Mouse (Mus musculus): ENCODE measurements at regions not wholly inside any gene's neighbourhood (a gene's known extent, or its start where the extent isn't known, plus 50 kb on each side); places are given as distances from the start of the nearest gene placed in this dataset.

- no peak for ATAC-seq (ENCODE audit: insufficient number of reproducible peaks, low FRiP score, low TSS enrichment, low read depth)
- Histone ChIP-seq H3K27me3 (ENCODE audit: control insufficient read depth, insufficient read depth, low read length) (no peaks in the 10 kb centered on the region), H3K27ac (replicated peaks; ENCODE audit: low read depth, low read length) (no peak overlapping the region), H3K4me1 (ENCODE audit: control insufficient read depth, insufficient read depth, low read length) (no peaks in the 10 kb centered on the region), H3K4me2 (ENCODE audit: low read depth, severe bottlenecking) (no peak overlapping the region), H3K9ac (ENCODE audit: low read length) (no peak overlapping the region), H3K9me3 (ENCODE audit: control insufficient read depth, low read length) (no peaks in the 10 kb centered on the region), H3K4me3 (ENCODE audit: low read depth, low read length) (no peak overlapping the region), H3K36me3 (ENCODE audit: control insufficient read depth, insufficient read depth, low read length) (no peaks in the 10 kb centered on the region)
- WGBS = 82% methylated on average over 17 of the region's 17 CpGs
- no peak for DNase-seq (ENCODE audit: low spot score)
Measured at GRCm38 (mm10) chr10:71485063-71485762, 137.7 kb downstream of the Ipmk start.

GRCm38 (mm10) chr10:71489791-71490190, 142.2 kb downstream of the Ipmk start:
- H3K27me3 ChIP-seq (ENCODE audit: control insufficient read depth, insufficient read depth, low read length) = no peaks in the 10 kb centered on the region
- H3K36me3 ChIP-seq (ENCODE audit: control insufficient read depth, insufficient read depth, low read length) = no peaks in the 10 kb centered on the region
- no peak overlapping the region for H3K4me2 ChIP-seq (ENCODE audit: low read depth, severe bottlenecking)
- H3K4me1 ChIP-seq (ENCODE audit: control insufficient read depth, insufficient read depth, low read length) = no peaks in the 10 kb centered on the region
- ATAC-seq (ENCODE audit: insufficient number of reproducible peaks, low FRiP score, low TSS enrichment, low read depth) (no peak), DNase-seq (ENCODE audit: low spot score) (no peak)
- 95% methylated on average over 7 of the region's 7 CpGs for WGBS
- no peak overlapping the region for H3K9ac ChIP-seq (ENCODE audit: low read length)
- no peak overlapping the region for H3K4me3 ChIP-seq (ENCODE audit: low read depth, low read length)
- no peak overlapping the region for H3K27ac ChIP-seq (replicated peaks; ENCODE audit: low read depth, low read length)
- no peaks in the 10 kb centered on the region for H3K9me3 ChIP-seq (ENCODE audit: control insufficient read depth, low read length)

- no peak overlapping the region for H3K27ac ChIP-seq (replicated peaks; ENCODE audit: low read depth, low read length)
- H3K27me3 ChIP-seq (ENCODE audit: control insufficient read depth, insufficient read depth, low read length) = no peaks in the 10 kb centered on the region
- H3K4me1 ChIP-seq (ENCODE audit: control insufficient read depth, insufficient read depth, low read length) = no peaks in the 10 kb centered on the region
- no peak overlapping the region for H3K9ac ChIP-seq (ENCODE audit: low read length)
- WGBS = 33% methylated on average over 4 of the region's 5 CpGs
- no peaks in the 10 kb centered on the region for H3K9me3 ChIP-seq (ENCODE audit: control insufficient read depth, low read length)
- no peak for DNase-seq (ENCODE audit: low spot score)
- H3K4me2 ChIP-seq (ENCODE audit: low read depth, severe bottlenecking) = no peak overlapping the region
- H3K4me3 ChIP-seq (ENCODE audit: low read depth, low read length) = no peak overlapping the region
- no peak for ATAC-seq (ENCODE audit: insufficient number of reproducible peaks, low FRiP score, low TSS enrichment, low read depth)
- H3K36me3 ChIP-seq (ENCODE audit: control insufficient read depth, insufficient read depth, low read length) = no peaks in the 10 kb centered on the region
Measured at GRCm38 (mm10) chr10:71502096-71502495, 154.5 kb downstream of the Ipmk start.

- DNase-seq (ENCODE audit: low spot score) = no peak
- ATAC-seq (ENCODE audit: insufficient number of reproducible peaks, low FRiP score, low TSS enrichment, low read depth) = no peak
- no peak overlapping the region for H3K27ac ChIP-seq (replicated peaks; ENCODE audit: low read depth, low read length)
- no peaks in the 10 kb centered on the region for H3K27me3 ChIP-seq (ENCODE audit: control insufficient read depth, insufficient read depth, low read length)
- H3K9me3 ChIP-seq (ENCODE audit: control insufficient read depth, low read length) = no peaks in the 10 kb centered on the region
- H3K4me1 ChIP-seq (ENCODE audit: control insufficient read depth, insufficient read depth, low read length) = no peaks in the 10 kb centered on the region
- no peak overlapping the region for H3K4me2 ChIP-seq (ENCODE audit: low read depth, severe bottlenecking)
- WGBS = 69% methylated on average over 1 of the region's 1 CpGs
- no peak overlapping the region for H3K4me3 ChIP-seq (ENCODE audit: low read depth, low read length)
- no peaks in the 10 kb centered on the region for H3K36me3 ChIP-seq (ENCODE audit: control insufficient read depth, insufficient read depth, low read length)
- H3K9ac ChIP-seq (ENCODE audit: low read length) = no peak overlapping the region
Measured at GRCm38 (mm10) chr10:71504219-71504618, 156.7 kb downstream of the Ipmk start.

GRCm38 (mm10) chr10:71525290-71525689, 177.7 kb downstream of the Ipmk start:
- DNase-seq (ENCODE audit: low spot score) (no peak), ATAC-seq (ENCODE audit: insufficient number of reproducible peaks, low FRiP score, low TSS enrichment, low read depth) (no peak)
- no peaks in the 10 kb centered on the region for H3K36me3 ChIP-seq (ENCODE audit: control insufficient read depth, insufficient read depth, low read length)
- no peak overlapping the region for H3K4me2 ChIP-seq (ENCODE audit: low read depth, severe bottlenecking)
- H3K9ac ChIP-seq (ENCODE audit: low read length) = no peak overlapping the region
- no peak overlapping the region for H3K27ac ChIP-seq (replicated peaks; ENCODE audit: low read depth, low read length)
- H3K9me3 ChIP-seq (ENCODE audit: control insufficient read depth, low read length) = no peaks in the 10 kb centered on the region
- WGBS = 80% methylated on average over 2 of the region's 2 CpGs
- H3K4me1 ChIP-seq (ENCODE audit: control insufficient read depth, insufficient read depth, low read length) = no peaks in the 10 kb centered on the region
- no peaks in the 10 kb centered on the region for H3K27me3 ChIP-seq (ENCODE audit: control insufficient read depth, insufficient read depth, low read length)
- no peak overlapping the region for H3K4me3 ChIP-seq (ENCODE audit: low read depth, low read length)

GRCm38 (mm10) chr10:71533759-71534158, 186.2 kb downstream of the Ipmk start:
- WGBS = 71% methylated on average over 2 of the region's 2 CpGs
- H3K9ac ChIP-seq (ENCODE audit: low read length) = no peak overlapping the region
- H3K9me3 ChIP-seq (ENCODE audit: control insufficient read depth, low read length) = no peaks in the 10 kb centered on the region
- DNase-seq (ENCODE audit: low spot score) (no peak), ATAC-seq (ENCODE audit: insufficient number of reproducible peaks, low FRiP score, low TSS enrichment, low read depth) (no peak)
- no peak overlapping the region for H3K4me2 ChIP-seq (ENCODE audit: low read depth, severe bottlenecking)
- H3K4me3 ChIP-seq (ENCODE audit: low read depth, low read length) = no peak overlapping the region
- H3K27ac ChIP-seq (replicated peaks; ENCODE audit: low read depth, low read length) = no peak overlapping the region
- no peaks in the 10 kb centered on the region for H3K4me1 ChIP-seq (ENCODE audit: control insufficient read depth, insufficient read depth, low read length)
- H3K27me3 ChIP-seq (ENCODE audit: control insufficient read depth, insufficient read depth, low read length) = no peaks in the 10 kb centered on the region
- no peaks in the 10 kb centered on the region for H3K36me3 ChIP-seq (ENCODE audit: control insufficient read depth, insufficient read depth, low read length)

GRCm38 (mm10) chr10:71545489-71545888, 197.9 kb downstream of the Ipmk start:
- DNase-seq (ENCODE audit: low spot score) (no peak), ATAC-seq (ENCODE audit: insufficient number of reproducible peaks, low FRiP score, low TSS enrichment, low read depth) (no peak)
- H3K27me3 ChIP-seq (ENCODE audit: control insufficient read depth, insufficient read depth, low read length) = no peaks in the 10 kb centered on the region
- WGBS = 87% methylated on average over 7 of the region's 7 CpGs
- no peaks in the 10 kb centered on the region for H3K9me3 ChIP-seq (ENCODE audit: control insufficient read depth, low read length)
- no peak overlapping the region for H3K4me3 ChIP-seq (ENCODE audit: low read depth, low read length)
- H3K4me2 ChIP-seq (ENCODE audit: low read depth, severe bottlenecking) = no peak overlapping the region
- H3K27ac ChIP-seq (replicated peaks; ENCODE audit: low read depth, low read length) = no peak overlapping the region
- H3K9ac ChIP-seq (ENCODE audit: low read length) = no peak overlapping the region
- H3K36me3 ChIP-seq (ENCODE audit: control insufficient read depth, insufficient read depth, low read length) = no peaks in the 10 kb centered on the region
- no peaks in the 10 kb centered on the region for H3K4me1 ChIP-seq (ENCODE audit: control insufficient read depth, insufficient read depth, low read length)

- Histone ChIP-seq H3K27ac (replicated peaks; ENCODE audit: low read depth, low read length) (no peak overlapping the region), H3K9me3 (ENCODE audit: control insufficient read depth, low read length) (no peaks in the 10 kb centered on the region), H3K9ac (ENCODE audit: low read length) (no peak overlapping the region), H3K4me2 (ENCODE audit: low read depth, severe bottlenecking) (no peak overlapping the region), H3K27me3 (ENCODE audit: control insufficient read depth, insufficient read depth, low read length) (no peaks in the 10 kb centered on the region), H3K4me3 (ENCODE audit: low read depth, low read length) (no peak overlapping the region), H3K36me3 (ENCODE audit: control insufficient read depth, insufficient read depth, low read length) (no peaks in the 10 kb centered on the region), H3K4me1 (ENCODE audit: control insufficient read depth, insufficient read depth, low read length) (no peaks in the 10 kb centered on the region)
- 90% methylated on average over 7 of the region's 7 CpGs for whole genome bisulfite sequencing
- no peak for ATAC-seq (ENCODE audit: insufficient number of reproducible peaks, low FRiP score, low TSS enrichment, low read depth)
- no peak for DNase-seq (ENCODE audit: low spot score)
Measured at GRCm38 (mm10) chr10:71546507-71546906, 198.9 kb downstream of the Ipmk start.

- Histone ChIP-seq H3K9ac (ENCODE audit: low read length) (no peak overlapping the region), H3K4me3 (ENCODE audit: low read depth, low read length) (no peak overlapping the region), H3K4me2 (ENCODE audit: low read depth, severe bottlenecking) (no peak overlapping the region), H3K27me3 (ENCODE audit: control insufficient read depth, insufficient read depth, low read length) (no peaks in the 10 kb centered on the region), H3K36me3 (ENCODE audit: control insufficient read depth, insufficient read depth, low read length) (no peaks in the 10 kb centered on the region), H3K4me1 (ENCODE audit: control insufficient read depth, insufficient read depth, low read length) (no peaks in the 10 kb centered on the region), H3K27ac (replicated peaks; ENCODE audit: low read depth, low read length) (no peak overlapping the region), H3K9me3 (ENCODE audit: control insufficient read depth, low read length) (no peaks in the 10 kb centered on the region)
- no peak for ATAC-seq (ENCODE audit: insufficient number of reproducible peaks, low FRiP score, low TSS enrichment, low read depth)
- no peak for DNase-seq (ENCODE audit: low spot score)
- 91% methylated on average over 10 of the region's 10 CpGs for WGBS
Measured at GRCm38 (mm10) chr10:71583716-71584115, 236.2 kb downstream of the Ipmk start.

All from limb, embryonic 11.5 days (tissue).